ENCODE assay signal across 20 mouse cellular contexts in the genomic region with DNA sequence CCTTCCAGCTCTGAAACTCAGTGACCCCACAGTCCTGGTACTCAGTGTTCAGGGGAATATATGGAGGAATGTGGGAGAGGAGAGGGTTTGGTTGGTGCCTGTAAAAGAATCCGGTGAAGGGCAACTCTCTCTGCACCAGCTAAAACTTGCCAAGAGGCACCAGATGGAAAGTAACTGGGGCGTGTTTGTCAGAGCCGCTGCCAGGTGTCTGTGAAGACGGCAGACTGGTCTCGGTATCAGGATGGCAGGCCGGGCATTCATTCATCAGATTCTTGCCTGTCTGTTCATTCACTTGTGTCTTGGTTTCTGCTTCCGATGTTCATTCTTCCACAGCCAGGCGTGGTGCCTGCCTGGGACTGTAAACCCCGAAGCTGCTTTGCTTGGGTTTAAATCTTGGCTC. TPM values are rescaled to one million over a fixed set of nuclear protein-coding genes. Genes with fewer than 3 reads are reported as not detected.
A peak's percentile ranks its signal among the peaks of the same experiment; 100 is the strongest.
DNase-seq lines count a peak whose midpoint lies in the region; ATAC-seq and TF ChIP-seq lines count a peak whose summit lies in the region.
"Had no signal": no experiment of that assay in that cellular context is flagged by ENCODE, and none has a peak within 500 bp of the region (broad histone marks: within the 10 kb centered on the region; RNA-seq: fewer than 3 reads in every experiment).

No protein-coding gene starts in this region.

- no peaks in the 10 kb centered on the region for H3K36me3 ChIP-seq in forebrain, embryonic 14.5 days (ENCODE audit: control insufficient read depth, insufficient read depth, low read length)
- no peaks in the 10 kb centered on the region for H3K36me3 ChIP-seq in forebrain, embryonic 11.5 days (ENCODE audit: control insufficient read depth, insufficient read depth, low read length)
- H3K36me3 ChIP-seq in liver, embryonic 11.5 days (ENCODE audit: control insufficient read depth, insufficient read depth, low read length): no peaks in the 10 kb centered on the region
- no peaks in the 10 kb centered on the region for H3K36me3 ChIP-seq in midbrain, embryonic 16.5 days (ENCODE audit: control insufficient read depth, insufficient read depth, low read length)
- H3K36me3 ChIP-seq: G1E; hindbrain, embryonic 10.5 days; limb, embryonic 13.5 days; neural tube, embryonic 15.5 days had no signal

- H3K9me3 ChIP-seq in forebrain, embryonic 14.5 days (replicated peaks; ENCODE audit: control insufficient read depth, low read length): no peaks in the 10 kb centered on the region
- no peaks in the 10 kb centered on the region for H3K9me3 ChIP-seq in forebrain, embryonic 11.5 days (ENCODE audit: control insufficient read depth, low read length)
- H3K9me3 ChIP-seq in liver, embryonic 11.5 days (ENCODE audit: control insufficient read depth, low read length): no peaks in the 10 kb centered on the region
- no peaks in the 10 kb centered on the region for H3K9me3 ChIP-seq in midbrain, embryonic 16.5 days (replicated peaks; ENCODE audit: control insufficient read depth, low read length, poor library complexity, severe bottlenecking)
- H3K9me3 ChIP-seq: forebrain, embryonic 13.5 days; G1E; hindbrain, embryonic 10.5 days; limb, embryonic 13.5 days; neural tube, embryonic 15.5 days had no signal

- WGBS in forebrain, embryonic 14.5 days: 83% methylated on average over 9 of the region's 9 CpGs
- 86% methylated on average over 9 of the region's 9 CpGs for WGBS in forebrain, embryonic 11.5 days
- WGBS in liver, embryonic 11.5 days: 79% methylated on average over 9 of the region's 9 CpGs
- 85% methylated on average over 9 of the region's 9 CpGs for WGBS in midbrain, embryonic 16.5 days

- DNase-seq in forebrain, embryonic 14.5 days (ENCODE audit: low spot score): peak; percentile 49
- DNase-seq in forebrain, embryonic 11.5 days (ENCODE audit: low spot score): no peak
- DNase-seq in liver, embryonic 11.5 days (ENCODE audit: low spot score): no peak
- DNase-seq in liver: no peak
- DNase-seq in cerebellum, adult 8-10 months: peak; percentile 45
- no peak for DNase-seq in gastrocnemius, adult 18-20 months (ENCODE audit: low spot score)
- DNase-seq: gastrocnemius, postnatal 25 days; kidney, postnatal 4 days; lung, postnatal 10 days; midbrain, embryonic 14.5 days; right cerebral cortex, postnatal 25 days; thymus, adult 2 months had no signal

- no peaks in the 10 kb centered on the region for H3K4me1 ChIP-seq in forebrain, embryonic 14.5 days (ENCODE audit: control insufficient read depth, insufficient read depth, low read length)
- H3K4me1 ChIP-seq in forebrain, embryonic 11.5 days (replicated peaks; ENCODE audit: control insufficient read depth, insufficient read depth, low read length): peaks cover 7% of the 10 kb centered on the region; the same call in 1 of the 2 replicates
- H3K4me1 ChIP-seq in liver, embryonic 11.5 days (replicated peaks; ENCODE audit: control insufficient read depth, insufficient read depth, low read length): no peaks in the 10 kb centered on the region; the same call in 1 of the 2 replicates
- peaks cover 8% of the 10 kb centered on the region for H3K4me1 ChIP-seq in embryonic fibroblast, embryonic 13.5 days (ENCODE audit: control insufficient read depth, insufficient read depth, low read length)
- H3K4me1 ChIP-seq in midbrain, embryonic 16.5 days (ENCODE audit: control insufficient read depth, insufficient read depth, low read length): no peaks in the 10 kb centered on the region

- no peak for ATAC-seq in forebrain, embryonic 14.5 days
- no peak for ATAC-seq in forebrain, embryonic 11.5 days (replicated peaks; ENCODE audit: low FRiP score)
- no peak for ATAC-seq in liver, embryonic 11.5 days (replicated peaks; ENCODE audit: low FRiP score)
- no peak for ATAC-seq in midbrain, embryonic 16.5 days
- ATAC-seq: forebrain, embryonic 13.5 days; inflammation-experienced regulatory T-cells, adult 6 months had no signal

- TF ChIP-seq POLR2A in embryonic fibroblast, embryonic 13.5 days (IDR thresholded peaks at IDR 0.05; ENCODE audit: low read depth, low read length): no peak

- H3K27me3 ChIP-seq in forebrain, embryonic 14.5 days (replicated peaks; ENCODE audit: control insufficient read depth, insufficient read depth, low read length): no peaks in the 10 kb centered on the region
- no peaks in the 10 kb centered on the region for H3K27me3 ChIP-seq in forebrain, embryonic 11.5 days (ENCODE audit: control insufficient read depth, insufficient read depth, low read length)
- H3K27me3 ChIP-seq in liver, embryonic 11.5 days (replicated peaks; ENCODE audit: control insufficient read depth, insufficient read depth, low read length): no peaks in the 10 kb centered on the region
- no peaks in the 10 kb centered on the region for H3K27me3 ChIP-seq in midbrain, embryonic 16.5 days (ENCODE audit: control insufficient read depth, insufficient read depth, low read depth, low read length)
- H3K27me3 ChIP-seq: forebrain, embryonic 13.5 days; limb, embryonic 13.5 days; neural tube, embryonic 15.5 days had no signal

- no peak overlapping the region for H3K4me3 ChIP-seq in forebrain, embryonic 14.5 days (ENCODE audit: low read depth, low read length)
- H3K4me3 ChIP-seq in forebrain, embryonic 11.5 days (ENCODE audit: low read depth, low read length): no peak overlapping the region
- no peak overlapping the region for H3K4me3 ChIP-seq in liver, embryonic 11.5 days (ENCODE audit: low read depth, low read length)
- no peak overlapping the region for H3K4me3 ChIP-seq in embryonic fibroblast, embryonic 13.5 days (ENCODE audit: insufficient read depth, low read length)
- no peak overlapping the region for H3K4me3 ChIP-seq in midbrain, embryonic 16.5 days (ENCODE audit: low read depth, low read length)
- H3K4me3 ChIP-seq: forebrain, embryonic 13.5 days; hindbrain, embryonic 10.5 days; limb, embryonic 13.5 days; neural tube, embryonic 15.5 days had no signal

- H3K27ac ChIP-seq in forebrain, embryonic 14.5 days (ENCODE audit: low read depth, low read length): no peak overlapping the region
- no peak overlapping the region for H3K27ac ChIP-seq in forebrain, embryonic 11.5 days (ENCODE audit: low read depth, low read length)
- peak overlapping the region; percentile 64; the same call in 1 of the 2 replicates for H3K27ac ChIP-seq in liver, embryonic 11.5 days (ENCODE audit: low read depth, low read length)
- H3K27ac ChIP-seq in embryonic fibroblast, embryonic 13.5 days (ENCODE audit: insufficient read depth, low read length): peak overlapping the region; percentile 74; the same call in 1 of the 2 replicates
- H3K27ac ChIP-seq in midbrain, embryonic 16.5 days (ENCODE audit: low read length): no peak overlapping the region
- H3K27ac ChIP-seq: forebrain, embryonic 13.5 days; limb, embryonic 13.5 days; neural tube, embryonic 15.5 days had no signal

- TF ChIP-seq CTCF in embryonic fibroblast, embryonic 13.5 days (IDR thresholded peaks at IDR 0.05; ENCODE audit: borderline replicate concordance, insufficient read depth, low read length): no peak

- no peak overlapping the region for H3K9ac ChIP-seq in forebrain, embryonic 14.5 days (ENCODE audit: low read length)
- H3K9ac ChIP-seq in forebrain, embryonic 11.5 days (ENCODE audit: low read length): no peak overlapping the region
- H3K9ac ChIP-seq in liver, embryonic 11.5 days (ENCODE audit: low read depth, low read length): no peak overlapping the region
- no peak overlapping the region for H3K9ac ChIP-seq in midbrain, embryonic 16.5 days (ENCODE audit: low read depth, low read length)
- H3K9ac ChIP-seq: forebrain, embryonic 13.5 days; limb, embryonic 13.5 days; neural tube, embryonic 15.5 days had no signal

- no peak overlapping the region for H3K4me2 ChIP-seq in forebrain, embryonic 14.5 days (ENCODE audit: low read length)
- H3K4me2 ChIP-seq in forebrain, embryonic 11.5 days (ENCODE audit: low read depth, low read length, severe bottlenecking): no peak overlapping the region
- no peak overlapping the region for H3K4me2 ChIP-seq in liver, embryonic 11.5 days
- H3K4me2 ChIP-seq in midbrain, embryonic 16.5 days (ENCODE audit: low read length): no peak overlapping the region
- H3K4me2 ChIP-seq: forebrain, embryonic 13.5 days; limb, embryonic 13.5 days; neural tube, embryonic 15.5 days had no signal

RNA-seq across cellular contexts. Expression of a gene that starts 6.4 kb away (rescaled TPM):
- polyA plus RNA-seq in forebrain, embryonic 14.5 days (2014; fragmentation: Nextera tagmentation; extraction: Ambion mirVana): 3.1 and 4.5 TPM in 2 replicates
- 2.5 and 3.5 TPM in 2 replicates for polyA plus RNA-seq in forebrain, embryonic 11.5 days (2014; fragmentation: Nextera tagmentation; extraction: Ambion mirVana)
- 1.8 and 2.2 TPM in 2 replicates for polyA plus RNA-seq in liver, embryonic 11.5 days (2014; fragmentation: Nextera tagmentation; extraction: Ambion mirVana)
- polyA plus RNA-seq in embryonic fibroblast, embryonic 13.5 days (2011; ENCODE audit: insufficient read length, low read depth, missing spikeins): 28.5 and 37.6 TPM in 2 replicates
- total RNA-seq in gastrocnemius, adult 18-20 months (2021): 1 to 10 TPM; 1.4 to 2.4 TPM
- 3.5 and 3.8 TPM in 2 replicates for polyA plus RNA-seq in midbrain, embryonic 16.5 days (2015; fragmentation: Nextera tagmentation; extraction: Ambion mirVana)

Comparison
In these comparisons a context has a peak if more than half of its experiments do, and no peak if none do; other contexts are left out.
1. DNase-seq: peak in forebrain, embryonic 14.5 days (single experiment) and cerebellum, adult 8-10 months (single experiment); none in forebrain, embryonic 11.5 days (single experiment), liver, embryonic 11.5 days (single experiment), liver (single experiment) and gastrocnemius, adult 18-20 months (single experiment).
2. H3K27ac ChIP-seq: peak in liver, embryonic 11.5 days (single experiment) and embryonic fibroblast, embryonic 13.5 days (single experiment); none in forebrain, embryonic 14.5 days (single experiment), forebrain, embryonic 11.5 days (single experiment) and midbrain, embryonic 16.5 days (single experiment).